Mouse (Mus musculus) lung, embryonic 16.5 days (tissue): Measurements from ENCODE around the gene Rgs12. TPM values are rescaled to one million over a fixed set of nuclear protein-coding genes. Genes with fewer than 3 reads are reported as not detected.

Experiments
- ATAC-seq: fragments of 200-750 bp; cut with Nextera tagmentation; 2 replicates; pipeline ENCODE4 v1.8.0; 2017; ENCODE audit warnings: low read depth, mild to moderate bottlenecking, moderate library complexity
- H3K27ac ChIP-seq: fragments of 300-500 bp; sonication (generic); 2 replicates; pipeline ENCODE4 v1.5.1; 2014; ENCODE audit warnings: mild to moderate bottlenecking, control low read depth, low read length
- H3K27me3 ChIP-seq: fragments of 300-500 bp; sonication (generic); 2 replicates; pipeline ENCODE4 v1.6.1; 2014; ENCODE audit warnings: low read depth, low read length, mixed read lengths; ENCODE audit not compliant: control insufficient read depth, insufficient read depth
- H3K36me3 ChIP-seq: fragments of 300-500 bp; sonication (generic); 2 replicates; pipeline ENCODE4 v1.6.1; 2014; ENCODE audit warnings: low read length; ENCODE audit not compliant: control insufficient read depth, insufficient read depth
- H3K4me1 ChIP-seq: fragments of 300-500 bp; sonication (generic); replicated peaks from 2 replicates; pipeline ENCODE4 v1.6.1; 2014; ENCODE audit warnings: low read length, mixed read lengths; ENCODE audit not compliant: control insufficient read depth, insufficient read depth
- H3K4me2 ChIP-seq: fragments of 300-500 bp; sonication (generic); 2 replicates; pipeline ENCODE4 v1.6.1; 2014; ENCODE audit warnings: low read depth, low read length, control low read depth
- H3K4me3 ChIP-seq: fragments of 300-500 bp; sonication (generic); 2 replicates; pipeline ENCODE4 v1.5.1; 2014; ENCODE audit warnings: mild to moderate bottlenecking, low read length, control low read depth
- H3K9ac ChIP-seq: fragments of 300-500 bp; sonication (generic); 2 replicates; pipeline ENCODE4 v1.6.1; 2014; ENCODE audit warnings: low read length, control low read depth
- H3K9me3 ChIP-seq: fragments of 300-500 bp; sonication (generic); 2 replicates; pipeline ENCODE4 v1.6.1; 2016; ENCODE audit warnings: low read length; ENCODE audit not compliant: control insufficient read depth
- WGBS: fragments of 180-500 bp; shearing (Covaris S2); extraction: QIAGEN DNeasy Blood & Tissue Kit; methylation state at CpG from one replicate; pipeline ENCODE4 v1.1.7; 2014; 5-methylcytosine and 5-hydroxymethylcytosine counted together
- polyA plus RNA-seq: library from polyadenylated mRNA; unstranded; fragments of >200 nt; fragmentation: Nextera tagmentation; extraction: Ambion mirVana; gene quantifications from 2 replicates; pipeline ENCODE4 v1.2.1, GENCODE M21; 2015

Gene Rgs12
- polyA plus RNA-seq: 34.3 and 34.7 TPM in 2 replicates

GRCm38 (mm10) chr5:34948861-34949760 lies at the start of gene Rgs12:
Rgs12 (plus strand) TSS chr5:34949445.
- H3K4me3 ChIP-seq: peak within 1 kb of the TSS; percentile 88
- H3K4me2 ChIP-seq: peak within 1 kb of the TSS; percentile 82
- H3K27ac ChIP-seq: peak within 1 kb of the TSS; percentile 91
- H3K4me1 ChIP-seq: peaks cover 17% of the 10 kb centered on the region
- peak within 1 kb of the TSS; percentile 96 for H3K9ac ChIP-seq
- no peaks in the 10 kb centered on the region for H3K9me3 ChIP-seq
- WGBS: under 1% methylated on average over 68 of the region's 84 CpGs
- H3K27me3 ChIP-seq: no peaks in the 10 kb centered on the region; the same call in 1 of the 2 replicates
- peak; percentile 99 for ATAC-seq
- H3K36me3 ChIP-seq: no peaks in the 10 kb centered on the region

- Histone ChIP-seq H3K9me3 (no peaks in the 10 kb centered on the region), H3K36me3 (peaks cover 32% of the 10 kb centered on the region), H3K4me3 (no peak overlapping the region), H3K27me3 (no peaks in the 10 kb centered on the region), H3K4me1 (peaks cover 12% of the 10 kb centered on the region), H3K4me2 (no peak overlapping the region), H3K9ac (no peak overlapping the region), H3K27ac (no peak overlapping the region)
- no peak for ATAC-seq
- WGBS: 92% methylated on average over 6 of the region's 6 CpGs
Observed at GRCm38 (mm10) chr5:34899787-34900469, 49.3 kb upstream of the Rgs12 start.

- Histone ChIP-seq H3K27ac (peak overlapping the region; percentile 81), H3K4me1 (peaks cover 12% of the 10 kb centered on the region), H3K27me3 (no peaks in the 10 kb centered on the region), H3K4me2 (no peak overlapping the region), H3K9ac (no peak overlapping the region), H3K36me3 (peaks cover 40% of the 10 kb centered on the region), H3K9me3 (no peaks in the 10 kb centered on the region), H3K4me3 (no peak overlapping the region)
- no peak for ATAC-seq
Observed at GRCm38 (mm10) chr5:34902371-34902770, 46.9 kb upstream of the Rgs12 start.

- Histone ChIP-seq H3K27ac (peak overlapping the region; percentile 81), H3K4me1 (peaks cover 12% of the 10 kb centered on the region), H3K27me3 (no peaks in the 10 kb centered on the region), H3K36me3 (peaks cover 41% of the 10 kb centered on the region), H3K9ac (no peak overlapping the region), H3K9me3 (no peaks in the 10 kb centered on the region), H3K4me2 (no peak overlapping the region), H3K4me3 (no peak overlapping the region)
- ATAC-seq: peak; percentile 95
- 50% methylated on average over 5 of the region's 5 CpGs for WGBS
Observed at GRCm38 (mm10) chr5:34902811-34903385, 46.3 kb upstream of the Rgs12 start.

- Histone ChIP-seq H3K27ac (no peak overlapping the region), H3K9me3 (no peaks in the 10 kb centered on the region), H3K27me3 (no peaks in the 10 kb centered on the region), H3K4me2 (no peak overlapping the region), H3K4me3 (no peak overlapping the region), H3K36me3 (peaks cover 38% of the 10 kb centered on the region), H3K4me1 (peaks cover 18% of the 10 kb centered on the region), H3K9ac (no peak overlapping the region)
- no peak for ATAC-seq
Observed at GRCm38 (mm10) chr5:34904412-34904811, 44.8 kb upstream of the Rgs12 start.

GRCm38 (mm10) chr5:34907230-34907629 lies 42.0 kb upstream of the Rgs12 start:
- Histone ChIP-seq H3K9me3 (no peaks in the 10 kb centered on the region), H3K27me3 (no peaks in the 10 kb centered on the region), H3K9ac (no peak overlapping the region), H3K27ac (no peak overlapping the region), H3K36me3 (peaks cover 28% of the 10 kb centered on the region), H3K4me1 (peaks cover 11% of the 10 kb centered on the region), H3K4me3 (no peak overlapping the region), H3K4me2 (no peak overlapping the region)
- ATAC-seq: no peak
- WGBS: 87% methylated on average over 4 of the region's 4 CpGs

GRCm38 (mm10) chr5:34907910-34908725 lies 41.1 kb upstream of the Rgs12 start, which contains the start of gene Msantd1:
Msantd1 (plus strand) TSS chr5:34908012.
- H3K4me3 ChIP-seq: no peak within 1 kb of the TSS
- no peaks in the 10 kb centered on the region for H3K9me3 ChIP-seq
- H3K9ac ChIP-seq: peak within 1 kb of the TSS; percentile 23; the same call in 1 of the 2 replicates
- peak within 1 kb of the TSS; percentile 92 for H3K27ac ChIP-seq
- H3K27me3 ChIP-seq: no peaks in the 10 kb centered on the region
- WGBS: 69% methylated on average over 6 of the region's 6 CpGs
- no peak for ATAC-seq
- peaks cover 28% of the 10 kb centered on the region for H3K36me3 ChIP-seq
- no peak within 1 kb of the TSS for H3K4me2 ChIP-seq
- H3K4me1 ChIP-seq: peaks cover 6% of the 10 kb centered on the region; the same call in 1 of the 2 replicates

GRCm38 (mm10) chr5:34908726-34909633 lies 40.3 kb upstream of the Rgs12 start:
- H3K9ac ChIP-seq: no peak overlapping the region

More at GRCm38 (mm10) chr5:34908726-34909633, 40.3 kb upstream of the Rgs12 start:
- peaks cover 6% of the 10 kb centered on the region; the same call in 1 of the 2 replicates for H3K4me1 ChIP-seq
- no peak overlapping the region for H3K4me3 ChIP-seq
- H3K27me3 ChIP-seq: no peaks in the 10 kb centered on the region
- no peaks in the 10 kb centered on the region for H3K9me3 ChIP-seq
- H3K27ac ChIP-seq: peak overlapping the region; percentile 92
- ATAC-seq: peak; percentile 88
- peaks cover 26% of the 10 kb centered on the region for H3K36me3 ChIP-seq
- 49% methylated on average over 9 of the region's 9 CpGs for WGBS
- no peak overlapping the region for H3K4me2 ChIP-seq
